Mouse (Mus musculus) layer of hippocampus, adult 2 months (tissue): Measurements from ENCODE around the gene Arhgef7. TPM values are rescaled to one million over a fixed set of nuclear protein-coding genes. Genes with fewer than 3 reads are reported as not detected.

ENCODE experiments used
- DNase-seq, 2 experiments: peaks; one replicate each; pipeline ENCODE4 v3.0.0; 2022; ENCODE audit warnings: low spot score in 2 of 2
- H3K27ac ChIP-seq: fragments of 200-600 bp; 2 replicates; pipeline ENCODE4 v1.8.1; 2022
- H3K4me3 ChIP-seq: fragments of 200-600 bp; 2 replicates; pipeline ENCODE4 v1.8.1; 2022; ENCODE audit warnings: mild to moderate bottlenecking
- CTCF ChIP-seq: fragments of 200-600 bp; conservative IDR thresholded peaks from 2 replicates; pipeline ENCODE4 v1.8.1; 2022; ENCODE audit warnings: antibody characterized with exemption, mild to moderate bottlenecking, moderate library complexity
- total RNA-seq, 2 experiments: library from RNA; stranded (reverse); gene quantifications; 2 replicates each; pipeline ENCODE4 v1.2.3; 2021

Gene Arhgef7
- total RNA-seq, 2 experiments from 2014 or later = 120 to 123 TPM

DNA sequence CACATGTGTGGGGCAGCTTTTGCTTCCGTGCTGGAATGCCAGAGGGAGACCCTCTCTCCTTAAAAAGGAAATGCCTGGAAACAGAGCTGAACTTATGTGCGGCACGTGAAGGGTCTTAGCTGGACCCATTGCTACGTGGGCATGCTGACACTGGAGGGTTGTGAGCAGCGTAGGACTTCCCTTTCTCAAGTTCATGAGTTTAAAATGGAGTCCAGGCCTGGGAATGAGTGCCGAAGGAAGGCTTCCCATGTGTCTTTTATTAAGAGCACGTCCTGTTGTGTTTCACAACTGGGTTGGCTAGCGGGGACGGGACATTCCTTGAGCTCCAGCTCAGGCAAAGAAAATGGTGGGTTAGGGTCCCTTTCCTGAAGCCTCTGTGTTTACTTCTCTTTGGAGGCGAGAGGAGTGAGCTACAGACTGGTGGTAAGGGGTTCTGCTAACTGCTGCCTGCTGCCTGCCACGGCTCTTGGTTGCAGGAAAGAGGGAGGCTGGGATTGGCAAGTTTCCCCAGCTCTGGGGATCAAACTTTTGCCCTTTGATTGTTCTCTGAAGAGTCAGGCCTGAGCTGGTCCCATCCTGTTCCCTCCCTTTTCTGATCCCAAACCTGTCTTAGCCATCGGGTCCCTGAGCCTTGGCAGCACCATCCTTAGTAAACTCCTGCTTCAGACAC lies 2.9 kb downstream of the Arhgef7 start:
- DNase-seq = no peak
- no peak for TF ChIP-seq CTCF
- Histone ChIP-seq H3K4me3 (peak overlapping the region; percentile 32), H3K27ac (no peak overlapping the region)

DNA sequence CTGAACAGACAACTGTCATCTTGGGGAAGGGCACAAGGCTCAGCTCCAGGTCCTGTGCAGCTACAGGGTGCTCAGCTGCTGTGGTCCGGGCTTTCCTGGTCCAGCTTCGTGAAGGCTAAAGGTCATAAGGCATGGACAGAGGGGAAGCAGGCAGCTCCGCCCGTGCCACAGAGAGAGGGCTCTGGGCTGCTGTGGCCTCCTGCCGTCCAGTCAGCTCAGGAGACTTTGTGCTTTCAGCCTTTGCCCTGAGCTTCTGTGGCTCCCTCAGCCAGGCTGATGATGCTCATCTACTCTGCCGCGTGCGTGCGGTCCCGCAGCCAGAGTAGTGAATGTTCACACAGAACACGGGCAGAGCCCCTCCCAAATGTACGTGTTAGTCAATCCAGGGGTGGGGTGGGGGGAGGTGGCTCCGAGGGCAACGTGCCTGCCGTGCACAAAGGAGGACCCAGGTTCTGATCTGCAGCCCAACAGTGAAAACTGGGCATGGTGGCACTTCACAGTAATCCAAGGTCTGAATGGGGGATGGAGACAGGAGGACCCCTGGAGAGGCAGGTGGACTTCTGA lies 8.2 kb downstream of the Arhgef7 start:
- Histone ChIP-seq H3K27ac (no peak overlapping the region), H3K4me3 (no peak overlapping the region)
- TF ChIP-seq CTCF = no peak
- DNase-seq = no peak

DNA sequence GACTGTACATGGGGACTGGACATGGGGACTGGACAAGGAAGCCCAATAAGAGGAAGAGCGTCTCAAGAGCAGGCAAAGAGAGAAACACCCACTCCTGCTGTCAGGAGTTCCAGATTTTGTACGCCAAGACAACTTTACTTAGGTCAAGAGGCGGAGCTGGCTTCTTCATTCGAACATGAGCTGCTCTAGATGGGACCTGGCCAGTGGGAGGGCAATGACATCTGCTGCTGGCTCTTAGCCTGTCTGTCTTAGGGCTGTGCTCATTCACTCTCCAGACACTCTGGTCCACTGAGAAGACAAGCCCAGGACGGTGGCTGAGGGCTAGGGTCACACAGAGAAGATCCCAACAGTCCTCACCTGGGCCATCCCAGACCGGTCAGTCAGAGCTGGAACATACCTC lies 9.6 kb downstream of the Arhgef7 start:
- no peak for DNase-seq
- no peak for TF ChIP-seq CTCF
- Histone ChIP-seq H3K4me3 (no peak overlapping the region), H3K27ac (no peak overlapping the region)

DNA sequence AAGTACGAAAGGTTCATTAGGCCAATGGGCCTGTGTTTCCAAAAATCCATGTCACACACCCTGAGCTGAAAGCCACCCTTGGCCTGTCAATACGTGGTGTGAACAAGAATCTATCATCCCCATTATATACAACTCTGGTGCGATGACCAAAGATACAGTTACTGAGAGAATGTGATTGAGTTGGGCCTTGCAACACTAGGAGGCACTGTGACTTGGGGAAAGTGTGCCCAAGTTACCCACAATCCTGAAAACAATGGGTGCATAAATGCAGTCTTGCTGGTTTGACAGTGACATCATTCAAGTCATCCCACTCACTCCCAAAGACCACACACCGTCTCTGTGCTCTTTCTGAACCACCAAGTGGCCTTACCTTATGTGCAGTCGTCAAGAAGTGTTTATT lies 11.6 kb downstream of the Arhgef7 start:
- Histone ChIP-seq H3K4me3 (no peak overlapping the region), H3K27ac (no peak overlapping the region)
- TF ChIP-seq CTCF = peak; percentile 51
- no peak for DNase-seq

DNA sequence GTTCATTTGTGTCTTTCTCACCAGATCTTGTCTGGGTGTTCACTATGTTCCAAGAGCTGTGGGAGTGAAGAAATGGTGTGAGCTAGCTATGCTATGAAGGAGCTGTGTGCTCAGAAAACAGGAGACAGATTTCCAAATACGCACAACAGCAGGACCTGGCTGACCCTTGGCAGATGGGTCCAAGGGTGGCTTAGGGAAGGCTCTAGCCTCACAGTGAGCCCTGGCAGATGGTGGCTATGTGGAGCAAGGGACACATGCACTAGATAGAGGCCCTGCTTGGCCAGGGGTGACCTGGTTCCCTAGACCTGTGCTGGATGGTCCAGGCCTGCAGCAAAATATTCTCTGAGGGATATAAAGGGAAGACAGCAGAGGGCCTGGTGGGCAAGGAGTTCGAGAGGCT lies 13.3 kb downstream of the Arhgef7 start:
- no peak for TF ChIP-seq CTCF
- DNase-seq = no peak
- no peak overlapping the region for H3K27ac ChIP-seq
- no peak overlapping the region for H3K4me3 ChIP-seq

DNA sequence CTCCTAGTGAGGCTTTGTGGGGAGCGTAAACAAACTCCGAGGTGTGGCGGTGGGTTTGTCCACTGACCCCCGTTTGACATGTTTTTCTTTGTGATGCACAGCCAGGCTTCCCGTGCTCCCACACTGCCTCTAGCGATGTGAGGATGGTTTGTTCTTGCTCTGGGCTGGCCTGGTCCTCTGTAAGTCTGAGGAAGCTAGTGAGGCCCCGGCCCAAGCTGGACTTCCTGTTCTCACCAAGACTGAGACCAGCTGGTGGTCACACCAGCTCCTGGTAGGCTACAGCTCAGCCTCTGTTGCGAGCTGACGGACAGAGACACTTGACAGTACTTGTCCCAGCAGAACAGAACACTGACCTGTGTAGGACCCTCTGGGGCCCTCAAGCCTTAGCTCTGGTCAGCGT lies 16.1 kb downstream of the Arhgef7 start:
- DNase-seq = no peak
- no peak for TF ChIP-seq CTCF
- H3K27ac ChIP-seq = no peak overlapping the region
- no peak overlapping the region for H3K4me3 ChIP-seq

DNA sequence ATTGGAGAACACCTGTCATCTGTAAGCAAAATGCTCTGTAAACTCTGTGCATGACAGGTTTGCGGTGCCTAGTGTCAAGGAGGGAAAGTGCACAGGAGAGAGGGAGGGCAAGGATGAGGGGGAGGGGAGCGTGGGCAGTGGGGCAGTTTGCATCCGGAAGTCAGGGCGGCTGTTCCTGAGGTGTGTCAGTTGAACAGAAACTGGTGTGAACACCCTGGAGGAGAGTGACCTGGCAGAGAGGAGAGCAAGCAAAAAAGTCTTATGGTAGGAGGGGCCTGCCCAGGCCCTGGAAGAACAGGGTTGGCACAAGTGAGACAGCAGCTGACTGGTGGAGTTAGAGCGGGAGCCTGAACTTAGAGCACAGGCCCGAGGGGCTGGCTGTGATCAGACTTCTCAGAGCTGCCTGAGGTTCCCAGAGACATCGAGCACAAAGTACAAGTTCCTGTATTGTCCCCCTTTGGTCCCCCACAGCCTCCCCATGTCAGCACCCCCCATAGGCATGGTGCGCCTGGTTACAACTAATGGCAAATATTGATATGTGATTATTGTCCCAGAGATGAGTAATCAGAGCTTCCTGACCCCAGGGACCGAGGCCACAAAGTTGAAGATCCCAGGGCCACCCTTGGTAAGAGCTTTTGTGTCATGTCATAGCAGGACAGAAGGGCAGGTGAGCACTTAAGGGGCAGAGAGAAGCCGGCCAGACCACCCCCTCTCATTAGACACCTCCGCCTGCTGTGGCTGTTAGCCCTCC lies 19.5 kb downstream of the Arhgef7 start:
- no peak for DNase-seq
- Histone ChIP-seq H3K4me3 (no peak overlapping the region), H3K27ac (no peak overlapping the region)
- no peak for TF ChIP-seq CTCF

DNA sequence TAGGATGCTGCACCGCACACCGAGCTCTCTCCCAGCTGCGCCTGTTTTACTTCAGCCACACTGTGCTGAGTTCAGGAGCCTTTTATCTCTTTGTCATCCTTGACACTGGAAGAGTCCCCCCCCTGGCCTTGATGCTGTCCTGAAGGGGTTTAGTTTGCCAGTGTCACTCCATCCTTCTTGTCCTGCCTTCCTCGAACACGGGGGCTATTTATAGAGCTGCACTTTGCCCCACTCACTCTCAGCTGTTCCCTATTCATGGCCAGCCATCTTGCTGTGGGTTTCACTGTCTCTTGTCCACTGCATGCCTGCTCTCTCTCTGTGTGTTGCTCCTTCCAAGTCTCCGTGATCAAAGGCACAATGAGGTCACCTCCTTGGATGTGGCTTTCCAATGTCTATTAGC lies 22.0 kb downstream of the Arhgef7 start:
- no peak for DNase-seq
- TF ChIP-seq CTCF = no peak
- Histone ChIP-seq H3K27ac (no peak overlapping the region), H3K4me3 (no peak overlapping the region)

DNA sequence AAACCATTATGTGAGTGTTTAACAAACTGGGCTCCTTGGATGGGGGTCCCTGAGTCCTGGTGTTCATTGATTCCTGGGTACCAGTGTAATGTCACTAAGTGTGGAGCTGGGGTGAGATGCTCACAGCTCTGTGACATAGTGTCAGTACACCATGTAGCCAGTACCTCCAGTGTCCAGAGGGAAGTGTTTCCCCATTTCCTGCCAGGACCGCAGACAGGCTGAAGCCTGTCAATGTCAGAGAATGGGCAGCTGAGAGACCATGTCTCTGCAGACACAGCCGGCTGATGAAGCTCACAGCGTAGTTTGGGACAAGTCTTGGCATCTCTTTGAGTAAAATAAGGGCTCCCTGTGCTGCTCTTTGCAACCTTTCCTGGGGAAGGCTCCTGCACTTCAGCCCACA lies 24.8 kb downstream of the Arhgef7 start:
- Histone ChIP-seq H3K4me3 (no peak overlapping the region), H3K27ac (no peak overlapping the region)
- DNase-seq = no peak
- TF ChIP-seq CTCF = no peak

DNA sequence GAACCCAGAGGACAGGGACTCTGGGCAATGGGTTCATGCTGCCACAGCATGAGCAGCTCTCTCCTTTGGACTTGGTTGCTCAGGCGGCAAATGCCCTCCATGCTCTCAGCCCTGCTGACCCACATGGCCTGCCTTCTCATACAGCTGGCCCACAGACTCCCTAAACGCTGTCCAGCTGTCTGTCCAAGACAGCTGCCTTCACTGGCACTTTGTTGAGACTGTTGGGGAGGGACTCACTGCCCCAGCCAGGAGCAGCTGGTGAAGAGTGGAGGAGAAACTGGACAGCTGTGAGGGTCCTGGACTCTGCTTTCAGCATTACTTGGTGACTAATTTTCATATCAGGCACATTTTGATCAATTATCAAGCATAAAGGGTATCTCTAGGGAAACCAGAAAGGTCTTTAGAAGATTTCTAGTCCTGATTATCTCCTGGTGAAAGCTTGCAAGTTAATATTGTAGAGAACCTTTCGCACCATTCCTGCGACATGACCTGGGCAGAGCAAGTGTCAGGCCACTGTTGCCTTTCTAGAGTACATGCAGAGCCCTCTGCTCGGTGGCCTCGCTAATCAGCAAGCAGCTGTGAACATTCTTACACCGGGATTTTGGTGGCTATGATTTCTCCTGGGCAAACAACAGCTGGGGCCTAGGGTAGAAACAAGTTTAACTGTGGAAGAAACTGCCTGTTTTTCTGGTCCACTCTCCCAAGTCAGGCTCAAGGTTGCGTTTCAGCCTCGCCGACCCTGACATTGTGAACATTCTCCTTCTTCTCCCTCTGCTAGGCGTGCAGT lies 25.8 kb downstream of the Arhgef7 start:
- no peak overlapping the region for H3K4me3 ChIP-seq
- no peak for TF ChIP-seq CTCF
- H3K27ac ChIP-seq = no peak overlapping the region
- DNase-seq = no peak

DNA sequence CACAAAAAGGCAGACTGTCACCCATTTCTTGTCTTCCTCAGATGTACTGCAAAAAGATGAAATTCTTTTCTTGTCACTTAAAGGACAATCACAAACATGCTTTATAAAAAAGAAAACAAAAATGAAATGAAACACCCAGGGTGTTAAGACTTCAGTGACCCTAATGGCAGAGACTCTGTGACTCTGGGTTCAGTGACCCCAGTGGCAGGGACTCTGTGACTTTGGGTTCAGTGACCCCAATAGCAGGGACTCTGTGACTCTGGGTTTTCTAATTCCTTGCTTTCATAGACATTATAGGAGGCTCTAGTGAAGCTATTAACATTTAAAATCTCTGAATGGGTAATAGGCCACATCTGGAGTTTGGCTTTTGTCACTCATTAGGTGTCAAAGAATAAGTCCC lies 27.2 kb downstream of the Arhgef7 start:
- no peak for TF ChIP-seq CTCF
- Histone ChIP-seq H3K4me3 (no peak overlapping the region), H3K27ac (no peak overlapping the region)
- DNase-seq = no peak

DNA sequence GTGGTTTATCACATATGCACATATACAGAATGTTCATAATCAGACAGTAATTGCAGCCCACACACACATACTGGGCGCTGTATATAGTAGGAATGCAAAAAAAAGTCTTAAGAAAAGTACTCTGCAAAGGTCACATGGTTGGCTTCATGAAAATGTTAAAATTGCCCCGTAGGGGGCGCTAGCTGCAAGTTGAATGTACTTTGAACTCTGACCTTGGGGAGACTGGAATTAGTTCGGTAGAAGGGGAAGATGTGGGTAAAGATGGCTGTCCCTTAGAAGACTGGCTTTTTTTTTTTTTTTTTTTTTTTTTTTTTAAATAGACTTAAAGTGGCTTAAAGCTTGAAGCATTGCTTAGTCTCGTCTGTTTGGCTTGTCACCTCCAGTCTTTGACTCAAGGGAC lies 28.4 kb downstream of the Arhgef7 start:
- H3K27ac ChIP-seq = no peak overlapping the region
- TF ChIP-seq CTCF = peak; percentile 82
- no peak overlapping the region for H3K4me3 ChIP-seq
- peak; percentile 63 to 69 for DNase-seq
